Mouse (Mus musculus) forebrain, embryonic 16.5 days (tissue): ENCODE results near the gene BC051142. TPM values are rescaled to one million over a fixed set of nuclear protein-coding genes. Genes with fewer than 3 reads are reported as not detected.

ENCODE experiments used
- ATAC-seq: fragments of 200-750 bp; cut with Nextera tagmentation; 2 replicates; pipeline ENCODE4 v1.8.0; 2017; ENCODE audit warnings: mild to moderate bottlenecking, moderate library complexity
- H3K27ac ChIP-seq: fragments of 300-500 bp; sonication (generic); 2 replicates; pipeline ENCODE4 v1.5.1; 2014; ENCODE audit warnings: low read length, control low read depth
- H3K27me3 ChIP-seq: fragments of 300-500 bp; sonication (generic); replicated peaks from 2 replicates; pipeline ENCODE4 v1.6.1; 2014; ENCODE audit warnings: low read length; ENCODE audit not compliant: control insufficient read depth, insufficient read depth
- H3K36me3 ChIP-seq: fragments of 300-500 bp; sonication (generic); 2 replicates; pipeline ENCODE4 v1.6.1; 2014; ENCODE audit not compliant: control insufficient read depth, insufficient read depth
- H3K4me1 ChIP-seq: fragments of 300-500 bp; sonication (generic); replicated peaks from 2 replicates; pipeline ENCODE4 v1.6.1; 2014; ENCODE audit warnings: low read length; ENCODE audit not compliant: control insufficient read depth, insufficient read depth
- H3K4me2 ChIP-seq: fragments of 300-500 bp; sonication (generic); 2 replicates; pipeline ENCODE4 v1.6.1; 2014; ENCODE audit warnings: mild to moderate bottlenecking, low read length, control low read depth
- H3K4me3 ChIP-seq: fragments of 300-500 bp; sonication (generic); replicated peaks from 2 replicates; pipeline ENCODE4 v1.5.1; 2014; ENCODE audit warnings: mild to moderate bottlenecking, low read length, control low read depth
- H3K9ac ChIP-seq: fragments of 300-500 bp; sonication (generic); replicated peaks from 2 replicates; pipeline ENCODE4 v1.6.1; 2014; ENCODE audit warnings: low read depth, low read length, control low read depth
- H3K9me3 ChIP-seq: fragments of 300-500 bp; sonication (generic); 2 replicates; pipeline ENCODE4 v1.6.1; 2016; ENCODE audit warnings: low read length; ENCODE audit not compliant: control insufficient read depth
- WGBS: fragments of 180-500 bp; shearing (Covaris S2); extraction: QIAGEN DNeasy Blood & Tissue Kit; methylation state at CpG from one replicate; pipeline ENCODE4 v1.1.7; 2014; 5-methylcytosine and 5-hydroxymethylcytosine counted together
- polyA plus RNA-seq: library from polyadenylated mRNA; unstranded; fragments of >200 nt; fragmentation: Nextera tagmentation; extraction: Ambion mirVana; gene quantifications from 2 replicates; pipeline ENCODE4 v1.2.1, GENCODE M21; 2015

Gene BC051142
- 2.6 and 4.4 TPM in 2 replicates for polyA plus RNA-seq

DNA sequence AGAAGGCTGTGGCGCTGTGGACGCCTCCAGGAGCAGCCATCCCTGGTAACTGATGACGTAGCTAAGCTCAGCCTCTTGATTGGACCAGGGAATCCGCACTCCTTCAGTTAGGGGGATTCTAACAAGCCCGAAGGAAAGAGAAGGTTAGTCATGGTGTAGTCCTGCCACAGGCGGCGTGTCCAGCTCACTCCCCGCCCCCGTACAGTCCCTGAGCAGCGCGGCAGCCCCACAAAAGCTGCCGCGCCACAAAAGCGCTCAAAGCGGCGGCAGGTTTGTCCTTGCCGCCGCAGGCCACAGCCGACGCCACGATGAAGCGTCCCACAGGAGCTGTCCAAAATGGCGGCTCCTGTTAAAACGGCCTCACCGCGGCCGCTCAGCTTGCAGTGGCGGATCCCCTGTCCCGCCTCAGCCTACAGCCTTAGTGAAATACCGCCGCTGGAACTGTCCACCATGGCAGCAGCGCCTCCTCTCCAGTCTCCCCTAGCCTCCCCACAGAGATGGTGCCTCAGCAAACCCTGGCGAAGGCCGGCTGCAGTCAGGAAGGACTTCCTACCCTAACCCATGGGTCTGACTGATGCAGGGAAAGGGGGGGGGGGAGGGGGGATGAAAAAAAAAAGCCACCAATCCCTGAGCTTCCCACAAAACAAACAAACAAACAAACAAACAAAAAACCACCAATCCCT lies at the start of gene BC051142:
BC051142 (plus strand) TSS at position 110 of the 683 bp plus-strand sequence.
- peak; percentile 99 for ATAC-seq
- no peaks in the 10 kb centered on the region for H3K4me1 ChIP-seq
- peak within 1 kb of the TSS; percentile 89 for H3K9ac ChIP-seq
- peak within 1 kb of the TSS; percentile 73 for H3K4me3 ChIP-seq
- H3K27me3 ChIP-seq: no peaks in the 10 kb centered on the region
- H3K9me3 ChIP-seq: no peaks in the 10 kb centered on the region
- WGBS: 6% methylated on average over 34 of the region's 34 CpGs
- no peaks in the 10 kb centered on the region for H3K36me3 ChIP-seq
- H3K4me2 ChIP-seq: peak within 1 kb of the TSS; percentile 66
- peak within 1 kb of the TSS; percentile 98 for H3K27ac ChIP-seq

DNA sequence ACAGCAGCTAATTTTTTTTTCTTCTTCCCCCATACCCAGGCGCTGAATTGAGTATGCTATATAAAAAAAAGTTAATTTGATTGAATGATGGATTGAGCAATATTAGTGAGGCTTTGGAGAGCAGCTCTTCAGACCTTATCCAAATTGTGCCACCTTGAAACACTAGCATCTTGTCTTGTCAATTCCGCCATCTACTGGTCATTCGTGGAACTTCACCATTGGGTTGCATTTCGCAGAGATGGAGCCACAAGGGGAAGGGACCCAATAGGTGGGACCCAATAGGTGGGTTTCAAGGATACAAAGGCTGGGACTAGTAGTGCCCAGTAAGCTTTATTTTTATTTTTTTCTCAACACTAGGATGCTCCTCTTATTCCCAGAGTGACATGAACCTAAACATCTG lies 49.2 kb upstream of the BC051142 start:
- ATAC-seq: no peak
- Histone ChIP-seq H3K9ac (no peak overlapping the region), H3K9me3 (no peaks in the 10 kb centered on the region), H3K36me3 (no peaks in the 10 kb centered on the region), H3K4me2 (no peak overlapping the region), H3K4me3 (no peak overlapping the region), H3K27ac (no peak overlapping the region), H3K4me1 (no peaks in the 10 kb centered on the region), H3K27me3 (0 out of 2 replicates have a peak, but pooled peaks cover 2% of the 10 kb centered on the region)
- 1% methylated on average over 4 of the region's 4 CpGs for WGBS

DNA sequence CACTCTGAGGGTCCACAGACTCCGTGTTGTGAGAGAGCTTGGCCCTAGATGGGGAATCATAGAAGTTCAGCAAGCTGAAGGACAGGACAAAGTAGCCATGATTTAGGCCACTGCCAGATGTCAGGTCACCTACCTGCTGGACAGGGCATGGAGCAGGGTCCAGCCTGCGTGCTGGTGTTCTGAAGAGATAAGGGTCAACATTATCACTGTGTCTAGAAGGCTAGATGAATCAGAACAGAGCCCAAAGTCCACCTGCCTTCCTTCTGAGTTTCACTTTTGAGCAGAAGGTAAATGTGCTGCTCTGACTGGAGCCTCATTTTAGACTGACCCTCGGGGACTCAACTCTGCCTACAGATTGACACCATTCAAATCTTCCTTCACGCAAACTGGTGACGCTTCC lies 44.1 kb upstream of the BC051142 start, which contains the start of gene Btnl2:
Btnl2 (plus strand) TSS at position 284 of the 400 bp plus-strand sequence.
- H3K9ac ChIP-seq: no peak within 1 kb of the TSS
- no peaks in the 10 kb centered on the region for H3K4me1 ChIP-seq
- H3K27ac ChIP-seq: no peak within 1 kb of the TSS
- no peak for ATAC-seq
- no peak within 1 kb of the TSS for H3K4me3 ChIP-seq
- WGBS: 85% methylated on average over 5 of the region's 5 CpGs
- no peak within 1 kb of the TSS for H3K4me2 ChIP-seq
- H3K36me3 ChIP-seq: no peaks in the 10 kb centered on the region
- peaks cover 2% of the 10 kb centered on the region; the same call in 1 of the 2 replicates for H3K27me3 ChIP-seq
- H3K9me3 ChIP-seq: no peaks in the 10 kb centered on the region

DNA sequence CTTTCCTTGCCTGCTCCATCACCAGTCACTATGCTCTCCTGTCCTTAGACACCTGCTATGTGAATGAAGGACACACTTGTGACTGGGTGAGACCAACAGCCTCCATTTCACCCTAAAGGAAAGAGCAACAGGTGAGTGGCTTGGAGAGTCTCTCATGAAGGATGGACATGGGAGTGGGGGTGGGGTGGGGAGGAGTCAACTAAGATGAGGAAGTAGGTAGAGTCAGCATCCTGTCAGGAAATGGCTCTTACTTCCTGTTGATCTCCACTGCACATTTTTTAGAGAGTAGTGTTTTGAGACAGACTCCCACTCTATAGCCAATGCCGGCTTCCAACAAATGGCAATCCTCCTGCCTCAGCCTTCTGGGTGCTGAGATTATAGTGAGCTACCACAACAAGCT lies 43.7 kb upstream of the BC051142 start:
- ATAC-seq: no peak
- Histone ChIP-seq H3K27me3 (peaks cover 2% of the 10 kb centered on the region; the same call in 1 of the 2 replicates), H3K4me2 (no peak overlapping the region), H3K9me3 (no peaks in the 10 kb centered on the region), H3K27ac (no peak overlapping the region), H3K36me3 (no peaks in the 10 kb centered on the region), H3K4me3 (no peak overlapping the region), H3K9ac (no peak overlapping the region), H3K4me1 (no peaks in the 10 kb centered on the region)
- WGBS: 94% methylated on average over 1 of the region's 1 CpGs

DNA sequence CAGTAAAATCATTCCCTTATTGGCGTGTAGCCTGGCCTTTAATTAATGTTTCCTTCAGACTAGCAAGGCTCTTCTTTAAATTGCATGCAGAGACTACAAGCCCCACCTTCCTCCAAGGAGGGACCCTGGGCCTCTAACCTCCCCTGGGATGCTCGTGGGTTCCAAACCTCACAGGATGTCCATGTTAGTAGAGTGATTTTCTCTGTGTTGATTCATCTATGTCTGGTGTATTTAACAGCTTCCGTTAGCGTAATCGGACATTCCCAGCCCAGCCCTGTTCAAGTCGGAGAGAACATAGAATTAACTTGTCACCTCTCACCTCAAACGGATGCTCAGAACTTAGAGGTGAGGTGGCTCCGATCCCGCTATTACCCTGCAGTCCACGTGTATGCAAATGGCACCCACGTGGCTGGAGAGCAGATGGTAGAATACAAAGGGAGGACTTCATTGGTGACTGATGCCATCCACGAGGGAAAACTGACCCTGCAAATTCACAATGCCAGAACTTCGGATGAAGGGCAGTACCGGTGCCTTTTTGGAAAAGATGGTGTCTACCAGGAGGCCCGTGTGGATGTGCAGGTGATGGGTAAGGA lies 35.6 kb upstream of the BC051142 start:
- no peaks in the 10 kb centered on the region for H3K36me3 ChIP-seq
- no peak overlapping the region for H3K9ac ChIP-seq
- H3K27me3 ChIP-seq: no peaks in the 10 kb centered on the region; the same call in 1 of the 2 replicates
- no peak overlapping the region for H3K4me2 ChIP-seq
- no peak overlapping the region for H3K27ac ChIP-seq
- no peak for ATAC-seq
- WGBS: 86% methylated on average over 15 of the region's 15 CpGs
- no peaks in the 10 kb centered on the region for H3K4me1 ChIP-seq
- H3K4me3 ChIP-seq: no peak overlapping the region
- no peaks in the 10 kb centered on the region for H3K9me3 ChIP-seq

DNA sequence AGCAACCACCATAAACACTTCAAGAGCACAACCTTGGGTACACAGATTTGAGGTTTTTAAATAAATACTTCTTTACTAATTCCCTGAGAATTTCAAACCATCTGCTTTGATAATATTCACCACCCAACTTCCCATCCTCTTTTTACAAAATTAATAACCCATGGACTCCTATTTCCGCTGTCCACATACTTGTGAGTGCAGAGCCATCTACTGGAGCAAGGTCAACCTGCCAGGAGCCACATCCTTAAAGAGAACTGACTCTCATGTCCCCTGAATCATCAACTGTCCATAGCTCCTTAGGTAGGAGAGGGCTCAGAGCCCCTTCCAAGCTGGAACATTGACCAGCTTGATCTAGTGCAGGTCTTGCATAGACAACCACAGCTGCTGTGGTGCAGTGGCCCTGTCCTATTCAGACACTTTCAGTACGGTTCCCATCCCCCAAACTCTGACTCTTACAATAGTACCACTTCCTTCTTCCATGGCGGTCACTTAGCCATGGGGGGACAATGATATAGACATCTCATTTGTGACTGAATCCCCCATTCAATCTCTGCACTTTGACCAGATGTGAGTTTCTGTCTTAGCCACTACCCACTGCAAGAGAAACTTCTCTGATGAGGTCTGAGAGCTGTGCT lies 34.8 kb upstream of the BC051142 start:
- H3K27me3 ChIP-seq: no peaks in the 10 kb centered on the region; the same call in 1 of the 2 replicates
- H3K9ac ChIP-seq: no peak overlapping the region
- H3K4me2 ChIP-seq: no peak overlapping the region
- H3K36me3 ChIP-seq: no peaks in the 10 kb centered on the region
- 84% methylated on average over 3 of the region's 3 CpGs for WGBS
- no peaks in the 10 kb centered on the region for H3K9me3 ChIP-seq
- no peak for ATAC-seq
- no peak overlapping the region for H3K4me3 ChIP-seq
- no peak overlapping the region for H3K27ac ChIP-seq
- H3K4me1 ChIP-seq: no peaks in the 10 kb centered on the region

DNA sequence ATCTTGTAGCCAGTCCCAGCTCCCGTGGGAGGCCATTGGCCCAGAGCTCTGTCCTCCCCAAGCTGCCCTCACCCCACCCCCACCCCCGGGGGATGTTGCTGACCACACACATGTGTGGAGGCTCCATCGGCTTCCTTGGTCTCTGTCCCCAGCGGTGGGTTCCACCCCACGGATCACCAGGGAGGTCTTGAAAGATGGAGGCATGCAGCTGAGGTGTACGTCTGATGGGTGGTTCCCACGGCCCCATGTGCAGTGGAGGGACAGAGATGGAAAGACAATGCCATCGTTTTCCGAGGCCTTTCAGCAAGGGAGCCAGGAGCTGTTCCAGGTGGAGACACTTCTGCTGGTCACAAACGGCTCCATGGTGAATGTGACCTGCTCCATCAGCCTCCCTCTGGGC lies 33.6 kb upstream of the BC051142 start:
- Histone ChIP-seq H3K9ac (no peak overlapping the region), H3K36me3 (no peaks in the 10 kb centered on the region), H3K9me3 (no peaks in the 10 kb centered on the region), H3K4me1 (no peaks in the 10 kb centered on the region), H3K27ac (no peak overlapping the region), H3K4me2 (no peak overlapping the region), H3K27me3 (no peaks in the 10 kb centered on the region), H3K4me3 (no peak overlapping the region)
- WGBS: 80% methylated on average over 10 of the region's 10 CpGs
- ATAC-seq: no peak

DNA sequence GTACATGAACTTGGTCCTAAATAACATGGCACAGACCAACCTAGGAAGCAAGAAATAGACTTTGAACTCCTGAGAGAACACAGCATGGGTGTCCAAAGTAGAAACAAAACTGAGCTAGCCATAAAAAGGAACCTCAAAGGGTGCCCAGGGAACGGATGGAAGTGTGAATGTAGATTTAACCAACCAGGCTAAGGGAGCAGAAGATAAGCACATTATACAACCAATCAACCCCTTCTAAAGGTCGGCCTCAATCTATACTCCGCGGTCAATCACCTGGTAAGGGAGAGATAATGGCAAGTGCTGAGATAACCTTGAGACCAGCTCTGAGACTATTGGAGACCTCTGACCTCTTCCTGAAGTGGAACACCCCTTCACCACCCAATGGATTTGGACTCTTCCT lies 28.1 kb upstream of the BC051142 start:
- 89% methylated on average over 4 of the region's 4 CpGs for WGBS
- ATAC-seq: no peak
- H3K27ac ChIP-seq: no peak overlapping the region
- no peak overlapping the region for H3K4me3 ChIP-seq
- H3K9ac ChIP-seq: no peak overlapping the region
- no peak overlapping the region for H3K4me2 ChIP-seq
- H3K9me3 ChIP-seq: no peaks in the 10 kb centered on the region
- H3K4me1 ChIP-seq: no peaks in the 10 kb centered on the region
- no peaks in the 10 kb centered on the region for H3K27me3 ChIP-seq
- no peaks in the 10 kb centered on the region for H3K36me3 ChIP-seq

DNA sequence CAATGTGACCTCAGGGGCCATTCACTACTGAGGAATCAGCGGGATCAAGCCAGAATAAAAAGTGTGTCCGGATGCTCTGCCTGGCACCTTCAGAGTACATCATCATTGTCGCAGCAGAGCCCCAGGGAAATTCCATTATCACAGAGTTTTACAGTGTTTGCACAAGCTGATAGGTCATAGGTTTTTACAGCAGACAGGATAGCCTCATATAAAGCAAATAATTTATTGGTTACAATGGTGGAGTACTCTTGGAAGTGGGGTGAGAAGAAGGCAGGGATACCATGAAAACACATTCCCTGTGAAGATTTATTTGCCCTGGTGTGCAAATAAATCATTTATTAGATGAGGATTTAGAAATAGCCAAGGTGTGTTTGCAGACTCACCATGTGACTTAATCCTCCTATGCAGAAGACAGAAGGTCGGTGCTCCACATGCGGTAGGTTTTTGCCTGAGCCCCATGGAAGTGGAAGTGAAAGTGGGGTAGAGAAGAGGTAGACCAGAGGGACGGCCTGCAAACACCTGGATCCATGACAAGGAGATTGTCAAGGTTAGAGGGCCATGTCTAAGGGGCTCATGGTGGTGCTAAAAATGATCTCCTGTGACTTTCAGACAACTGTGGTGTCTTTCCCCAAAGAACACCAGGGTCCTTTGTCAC lies 25.4 kb upstream of the BC051142 start:
- Histone ChIP-seq H3K4me2 (no peak overlapping the region), H3K4me3 (no peak overlapping the region), H3K27ac (no peak overlapping the region), H3K9ac (no peak overlapping the region), H3K27me3 (no peaks in the 10 kb centered on the region), H3K9me3 (no peaks in the 10 kb centered on the region), H3K36me3 (no peaks in the 10 kb centered on the region), H3K4me1 (no peaks in the 10 kb centered on the region)
- no peak for ATAC-seq
- 85% methylated on average over 6 of the region's 6 CpGs for WGBS
